7 mouse cellular contexts compared by ENCODE assay signal in the genomic region with DNA sequence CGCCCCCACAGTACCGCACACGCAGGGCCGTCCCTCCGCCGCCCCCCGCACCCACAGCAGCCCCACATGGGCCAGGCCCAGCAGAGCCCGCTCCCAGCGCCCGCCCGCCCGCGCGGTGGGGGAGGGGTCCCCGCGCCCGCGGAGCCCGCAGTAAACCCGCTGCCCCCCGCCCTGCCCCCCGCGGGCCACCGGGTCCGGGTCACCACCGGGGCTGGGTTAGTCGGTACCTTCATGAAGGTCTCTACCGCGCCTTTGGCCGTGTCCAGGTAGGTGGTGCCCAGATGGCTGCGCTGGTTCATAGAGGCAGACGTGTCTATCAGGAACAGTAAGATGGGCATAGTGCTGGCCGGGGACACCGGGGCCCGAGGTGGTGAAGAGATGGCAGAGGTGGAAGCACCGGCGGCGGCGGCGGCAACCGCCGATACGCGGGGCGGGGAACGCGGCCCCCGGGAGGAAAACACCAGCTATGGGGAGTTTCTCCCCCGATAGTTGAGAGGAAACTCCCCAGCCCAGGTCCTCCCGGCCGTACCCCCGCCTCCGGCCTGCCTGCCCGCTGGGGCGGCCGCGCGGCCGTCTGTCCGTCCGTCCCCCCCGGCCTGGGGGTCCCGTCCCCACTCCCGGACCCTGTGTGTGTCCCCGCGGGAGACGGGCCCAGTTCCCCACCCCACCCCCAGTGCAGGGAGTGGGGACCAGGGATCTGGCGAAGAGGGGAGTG. TPM values are rescaled to one million over a fixed set of nuclear protein-coding genes. Genes with fewer than 3 reads are reported as not detected.
DNase-seq lines count a peak whose midpoint lies in the region; ATAC-seq lines count a peak whose summit lies in the region.

No protein-coding gene starts in this region.

- ATAC-seq in megakaryocyte progenitor cell, adult 5-6 weeks (replicated peaks; ENCODE audit: poor library complexity) = peak; percentile 1; the same call in 1 of the 2 replicates

- DNase-seq in ZHBTc4 (ENCODE audit: low read depth, low spot score) = peak; percentile 18
- peak; percentile 43 for DNase-seq in embryo, embryonic 10.5 days (ENCODE audit: low spot score)
- DNase-seq in gastrocnemius, postnatal 10 days = peak; percentile 63
- peak; percentile 75 for DNase-seq in induced T-regulatory cell, adult 2 months (ENCODE audit: low read depth)
- peak; percentile 42 to 55 for DNase-seq in left cerebral cortex, adult 9 months (ENCODE audit: low spot score in 2 of 2)
- DNase-seq in spleen, adult 12 weeks (ENCODE audit: low spot score) = peak; percentile 62

RNA-seq across cellular contexts. Expression of gene Ints6, which starts 0.5 kb away (rescaled TPM):
- 10 to 100 TPM; 15.7 to 17.8 TPM for total RNA-seq in gastrocnemius, postnatal 10 days (2021)
- 55.1 and 62.4 TPM in 2 replicates for total RNA-seq in megakaryocyte progenitor cell, adult 5-6 weeks (2015)
- total RNA-seq in megakaryocyte progenitor cell, adult 5-6 weeks (2017) = 77.3 and 85.7 TPM in 2 replicates

Comparison
In these comparisons a context has a peak if more than half of its experiments do, and no peak if none do; other contexts are left out.
1. Peak in every context shown above with its lines: DNase-seq and ATAC-seq.
2. DNase-seq: peak in every context shown above with its lines; median percentile 75 in induced T-regulatory cell, adult 2 months; 63 in gastrocnemius, postnatal 10 days; 62 in spleen, adult 12 weeks; 48 in left cerebral cortex, adult 9 months; 43 in embryo, embryonic 10.5 days; 18 in ZHBTc4.